Mouse (Mus musculus): Measurements from ENCODE around the gene Atp8b2. TPM values are rescaled to one million over a fixed set of nuclear protein-coding genes. Genes with fewer than 3 reads are reported as not detected.

Gene Atp8b2
- total RNA-seq, 1 experiment from 2014 or later = 43.0 TPM

- no peak for DNase-seq
These were observed 63.8 kb downstream of the Atp8b2 start for GRCm38 (mm10) chr3:89899511-89899908.

- DNase-seq = no peak
These were observed 64.3 kb downstream of the Atp8b2 start for GRCm38 (mm10) chr3:89898870-89899510.

GRCm38 (mm10) chr3:89898011-89898410 is 65.3 kb downstream of the Atp8b2 start:
- no peak for DNase-seq

- no peak for DNase-seq
These were observed 66.0 kb downstream of the Atp8b2 start for GRCm38 (mm10) chr3:89897204-89897796.

GRCm38 (mm10) chr3:89896571-89896970 is 66.7 kb downstream of the Atp8b2 start:
- peak; percentile 68 for DNase-seq

GRCm38 (mm10) chr3:89892517-89893106 is 70.7 kb downstream of the Atp8b2 start:
- no peak for DNase-seq

GRCm38 (mm10) chr3:89891696-89892095 is 71.6 kb downstream of the Atp8b2 start:
- no peak for DNase-seq

GRCm38 (mm10) chr3:89889841-89890430 is 73.4 kb downstream of the Atp8b2 start:
- DNase-seq = no peak

Small RNAs within 50 kb of the gene (microRNA-seq; reads per million reads assigned to microRNA genes)
- 0.34 to 0.36 reads per million in 2 experiments for gene Mir7669

Other genes starting within 250 kb of the Atp8b2 start
- gene Adar, start 248.5 kb downstream of the Atp8b2 start, total RNA-seq (2021) = 27.1 and 40.4 TPM in 2 replicates
- gene Chrnb2, start 198.9 kb downstream of the Atp8b2 start, total RNA-seq (2021) = 3.3 and 4.8 TPM in 2 replicates
- gene Ube2q1, start 189.9 kb downstream of the Atp8b2 start, total RNA-seq (2021) = 60.7 and 76.1 TPM in 2 replicates
- gene She, start 132.1 kb downstream of the Atp8b2 start, total RNA-seq (2021) = 9.0 and 10.1 TPM in 2 replicates
- 4.9 and 5.2 TPM in 2 replicates for gene Il6ra, start 50.3 kb downstream of the Atp8b2 start, total RNA-seq (2021)
- gene Hax1, start 35.3 kb upstream of the Atp8b2 start, total RNA-seq (2021) = 136 and 149 TPM in 2 replicates
- 77.0 and 90.3 TPM in 2 replicates for gene 4933434E20Rik, start 88.1 kb upstream of the Atp8b2 start, total RNA-seq (2021)
- 158 and 190 TPM in 2 replicates for gene Ubap2l, start 89.1 kb upstream of the Atp8b2 start, total RNA-seq (2021)
- gene Tpm3, start 109.1 kb upstream of the Atp8b2 start, total RNA-seq (2021) = 178 and 198 TPM in 2 replicates
- 0.55 and 0.71 TPM in 2 replicates for gene Nup210l, start 140.6 kb upstream of the Atp8b2 start, total RNA-seq (2021)